Mouse (Mus musculus) liver, embryonic 14.5 days (tissue): ENCODE results near the gene Mvp.

Source experiments
- CTCF ChIP-seq: IDR thresholded peaks from 2 replicates; pipeline ENCODE4 v1.5.1; 2016; ENCODE audit warnings: antibody characterized with exemption, low read depth, control low read depth
- EP300 ChIP-seq: IDR thresholded peaks from 2 replicates; pipeline ENCODE4 v1.6.1; 2016; ENCODE audit warnings: antibody characterized with exemption, low read depth

GRCm38 (mm10) chr7:127027885-127028284, 13.5 kb upstream of the Mvp start:
- no peak for TF ChIP-seq EP300
- TF ChIP-seq CTCF = no peak; the same call in 1 of the 2 replicates
